Mouse (Mus musculus) hindbrain, embryonic 15.5 days (tissue): Measurements from ENCODE around the gene Gm8439. TPM values are rescaled to one million over a fixed set of nuclear protein-coding genes. Genes with fewer than 3 reads are reported as not detected.
"Not testable (repeated sequence)": the region's sequence is repeated elsewhere in the genome, so short reads cannot be mapped to it uniquely, and the experiment has no call there.

Experiments
- ATAC-seq: fragments of 200-750 bp; cut with Nextera tagmentation; 2 replicates; pipeline ENCODE4 v1.8.0; 2017; ENCODE audit warnings: low read depth, moderate number of reproducible peaks, moderate TSS enrichment; ENCODE audit not compliant: low FRiP score
- H3K27ac ChIP-seq: fragments of 300-500 bp; sonication (generic); replicated peaks from 2 replicates; pipeline ENCODE4 v1.5.1; 2015; ENCODE audit warnings: mild to moderate bottlenecking, inconsistent platforms
- H3K27me3 ChIP-seq: fragments of 300-500 bp; sonication (generic); 2 replicates; pipeline ENCODE4 v1.6.1; 2015; ENCODE audit warnings: control low read depth, inconsistent platforms
- H3K36me3 ChIP-seq: fragments of 300-500 bp; sonication (generic); 2 replicates; pipeline ENCODE4 v1.6.1; 2015; ENCODE audit warnings: control low read depth, inconsistent platforms
- H3K4me1 ChIP-seq: fragments of 300-500 bp; sonication (generic); replicated peaks from 2 replicates; pipeline ENCODE4 v1.6.1; 2015; ENCODE audit warnings: control low read depth, inconsistent platforms
- H3K4me2 ChIP-seq: fragments of 300-500 bp; sonication (generic); 2 replicates; pipeline ENCODE4 v1.6.1; 2015; ENCODE audit warnings: moderate library complexity, mild to moderate bottlenecking, inconsistent platforms
- H3K4me3 ChIP-seq: fragments of 300-500 bp; sonication (generic); 2 replicates; pipeline ENCODE4 v1.5.1; 2015; ENCODE audit warnings: mild to moderate bottlenecking, inconsistent platforms
- H3K9ac ChIP-seq: fragments of 300-500 bp; sonication (generic); 2 replicates; pipeline ENCODE4 v1.6.1; 2015; ENCODE audit warnings: inconsistent platforms
- H3K9me3 ChIP-seq: fragments of 300-500 bp; sonication (generic); 2 replicates; pipeline ENCODE4 v1.6.1; 2016; ENCODE audit warnings: control low read depth, inconsistent platforms
- WGBS: fragments of 180-500 bp; shearing (Covaris S2); methylation state at CpG from one replicate; pipeline ENCODE4 v1.1.7; 2015; 5-methylcytosine and 5-hydroxymethylcytosine counted together
- polyA plus RNA-seq: library from polyadenylated mRNA; unstranded; fragments of >200 nt; fragmentation: Nextera tagmentation; extraction: Ambion mirVana; gene quantifications from 2 replicates; pipeline ENCODE4 v1.2.1, GENCODE M21; 2015

The Gm8439 gene
- polyA plus RNA-seq, 1 experiment from 2014 or later: not detected

GRCm38 (mm10) chr4:120586986-120587385 is 1.6 kb upstream of the Gm8439 start:
- Histone ChIP-seq H3K4me1 (no peaks in the 10 kb centered on the region), H3K27me3 (0 out of 2 replicates have a peak, but pooled peaks cover 5% of the 10 kb centered on the region), H3K4me2 (no peak overlapping the region), H3K27ac (no peak overlapping the region), H3K36me3 (no peaks in the 10 kb centered on the region), H3K9me3 (no peaks in the 10 kb centered on the region), H3K4me3 (no peak overlapping the region), H3K9ac (no peak overlapping the region)
- ATAC-seq: no peak
- 73% methylated on average over 1 of the region's 1 CpGs for WGBS

- H3K27me3 ChIP-seq: 0 out of 2 replicates have a peak, but pooled peaks cover 5% of the 10 kb centered on the region
- no peaks in the 10 kb centered on the region for H3K9me3 ChIP-seq
- no peaks in the 10 kb centered on the region for H3K4me1 ChIP-seq
- no peak overlapping the region for H3K27ac ChIP-seq
- H3K9ac ChIP-seq: no peak overlapping the region
- H3K4me3 ChIP-seq: no peak overlapping the region
- H3K4me2 ChIP-seq: no peak overlapping the region
- no peak for ATAC-seq
- 11% methylated on average over 3 of the region's 3 CpGs for WGBS
- H3K36me3 ChIP-seq: no peaks in the 10 kb centered on the region
Measured at GRCm38 (mm10) chr4:120589070-120589469, 525 bp downstream of the Gm8439 start.

GRCm38 (mm10) chr4:120589815-120590422 is 1.4 kb downstream of the Gm8439 start:
- Histone ChIP-seq H3K4me3 (no peak overlapping the region), H3K9ac (no peak overlapping the region), H3K27me3 (0 out of 2 replicates have a peak, but pooled peaks cover 5% of the 10 kb centered on the region), H3K9me3 (no peaks in the 10 kb centered on the region), H3K27ac (no peak overlapping the region), H3K4me2 (no peak overlapping the region), H3K4me1 (no peaks in the 10 kb centered on the region), H3K36me3 (no peaks in the 10 kb centered on the region)
- peak; percentile 96 for ATAC-seq
- 31% methylated on average over 5 of the region's 5 CpGs for WGBS

GRCm38 (mm10) chr4:120590973-120591372 is 2.4 kb downstream of the Gm8439 start:
- H3K9ac ChIP-seq: no peak overlapping the region
- WGBS: 88% methylated on average over 4 of the region's 4 CpGs
- H3K4me1 ChIP-seq: no peaks in the 10 kb centered on the region
- no peak overlapping the region for H3K4me2 ChIP-seq
- no peak for ATAC-seq
- 0 out of 2 replicates have a peak, but pooled peaks cover 5% of the 10 kb centered on the region for H3K27me3 ChIP-seq
- H3K4me3 ChIP-seq: no peak overlapping the region
- no peaks in the 10 kb centered on the region for H3K9me3 ChIP-seq
- no peak overlapping the region for H3K27ac ChIP-seq
- H3K36me3 ChIP-seq: no peaks in the 10 kb centered on the region

GRCm38 (mm10) chr4:120596210-120596609 is 7.7 kb downstream of the Gm8439 start:
- not testable (repeated sequence) for H3K27ac ChIP-seq, H3K9ac ChIP-seq, H3K4me3 ChIP-seq, H3K9me3 ChIP-seq, H3K27me3 ChIP-seq, H3K4me1 ChIP-seq, ATAC-seq, H3K4me2 ChIP-seq, H3K36me3 ChIP-seq
- WGBS: 88% methylated on average over 1 of the region's 1 CpGs

GRCm38 (mm10) chr4:120598922-120599321 is 10.4 kb downstream of the Gm8439 start:
- H3K27me3 ChIP-seq: no peaks in the 10 kb centered on the region
- WGBS: 27% methylated on average over 2 of the region's 2 CpGs
- H3K4me3 ChIP-seq: no peak overlapping the region
- H3K4me2 ChIP-seq: no peak overlapping the region
- no peak overlapping the region for H3K27ac ChIP-seq
- H3K4me1 ChIP-seq: no peaks in the 10 kb centered on the region
- H3K9me3 ChIP-seq: no peaks in the 10 kb centered on the region
- H3K36me3 ChIP-seq: no peaks in the 10 kb centered on the region
- no peak overlapping the region for H3K9ac ChIP-seq
- ATAC-seq: no peak

- H3K4me1 ChIP-seq: no peaks in the 10 kb centered on the region
- no peaks in the 10 kb centered on the region for H3K36me3 ChIP-seq
- H3K9ac ChIP-seq: no peak overlapping the region
- ATAC-seq: no peak
- H3K27me3 ChIP-seq: no peaks in the 10 kb centered on the region
- no peak overlapping the region for H3K4me2 ChIP-seq
- no peak overlapping the region for H3K4me3 ChIP-seq
- WGBS: 80% methylated on average over 1 of the region's 1 CpGs
- no peak overlapping the region for H3K27ac ChIP-seq
- H3K9me3 ChIP-seq: no peaks in the 10 kb centered on the region
Measured at GRCm38 (mm10) chr4:120601774-120602173, 13.2 kb downstream of the Gm8439 start.

GRCm38 (mm10) chr4:120602669-120603068 is 14.1 kb downstream of the Gm8439 start:
- no peak for ATAC-seq
- no peaks in the 10 kb centered on the region for H3K27me3 ChIP-seq
- H3K4me3 ChIP-seq: no peak overlapping the region
- no peak overlapping the region for H3K27ac ChIP-seq
- H3K9me3 ChIP-seq: no peaks in the 10 kb centered on the region
- no peaks in the 10 kb centered on the region for H3K4me1 ChIP-seq
- H3K36me3 ChIP-seq: no peaks in the 10 kb centered on the region
- H3K4me2 ChIP-seq: no peak overlapping the region
- H3K9ac ChIP-seq: no peak overlapping the region
- WGBS: 70% methylated on average over 3 of the region's 3 CpGs

GRCm38 (mm10) chr4:120606941-120607340 is 18.4 kb downstream of the Gm8439 start:
- no peaks in the 10 kb centered on the region for H3K4me1 ChIP-seq
- peak; percentile 61 for ATAC-seq
- H3K9me3 ChIP-seq: no peaks in the 10 kb centered on the region
- WGBS: 19% methylated on average over 2 of the region's 3 CpGs
- no peak overlapping the region for H3K4me3 ChIP-seq
- H3K36me3 ChIP-seq: no peaks in the 10 kb centered on the region
- H3K9ac ChIP-seq: no peak overlapping the region
- no peaks in the 10 kb centered on the region for H3K27me3 ChIP-seq
- no peak overlapping the region for H3K27ac ChIP-seq
- no peak overlapping the region for H3K4me2 ChIP-seq

- Histone ChIP-seq H3K9me3 (no peaks in the 10 kb centered on the region), H3K4me3 (no peak overlapping the region), H3K4me1 (peaks cover 15% of the 10 kb centered on the region), H3K36me3 (no peaks in the 10 kb centered on the region), H3K9ac (no peak overlapping the region), H3K27ac (no peak overlapping the region), H3K27me3 (no peaks in the 10 kb centered on the region), H3K4me2 (no peak overlapping the region)
- WGBS: 73% methylated on average over 3 of the region's 3 CpGs
- no peak for ATAC-seq
Measured at GRCm38 (mm10) chr4:120611005-120611404, 22.5 kb downstream of the Gm8439 start.

GRCm38 (mm10) chr4:120612304-120613080 is 23.9 kb downstream of the Gm8439 start:
- no peak overlapping the region for H3K4me2 ChIP-seq
- 27% methylated on average over 9 of the region's 9 CpGs for WGBS
- peaks cover 18% of the 10 kb centered on the region for H3K4me1 ChIP-seq
- no peak overlapping the region for H3K9ac ChIP-seq
- H3K4me3 ChIP-seq: no peak overlapping the region
- no peak overlapping the region for H3K27ac ChIP-seq
- no peaks in the 10 kb centered on the region for H3K9me3 ChIP-seq
- no peaks in the 10 kb centered on the region for H3K27me3 ChIP-seq
- H3K36me3 ChIP-seq: no peaks in the 10 kb centered on the region
- no peak for ATAC-seq

- Histone ChIP-seq H3K4me2 (0 out of 2 replicates have a peak overlapping the region, but pooled peaks have one; percentile 6), H3K4me1 (peaks cover 18% of the 10 kb centered on the region), H3K36me3 (no peaks in the 10 kb centered on the region), H3K27me3 (no peaks in the 10 kb centered on the region), H3K9me3 (no peaks in the 10 kb centered on the region), H3K9ac (no peak overlapping the region), H3K27ac (peak overlapping the region; percentile 70), H3K4me3 (no peak overlapping the region)
- peak; percentile 71; the same call in 1 of the 2 replicates for ATAC-seq
- WGBS: 41% methylated on average over 8 of the region's 8 CpGs
Measured at GRCm38 (mm10) chr4:120613691-120614329, 25.3 kb downstream of the Gm8439 start.
